Mouse (Mus musculus): ENCODE data around the gene Apom. TPM values are rescaled to one million over a fixed set of nuclear protein-coding genes. Genes with fewer than 3 reads are reported as not detected.
A peak's percentile ranks its signal among the peaks of the same experiment; 100 is the strongest.

The Apom gene
- polyA plus RNA-seq, 1 experiment from 2014 or later: 0.53 TPM

DNA sequence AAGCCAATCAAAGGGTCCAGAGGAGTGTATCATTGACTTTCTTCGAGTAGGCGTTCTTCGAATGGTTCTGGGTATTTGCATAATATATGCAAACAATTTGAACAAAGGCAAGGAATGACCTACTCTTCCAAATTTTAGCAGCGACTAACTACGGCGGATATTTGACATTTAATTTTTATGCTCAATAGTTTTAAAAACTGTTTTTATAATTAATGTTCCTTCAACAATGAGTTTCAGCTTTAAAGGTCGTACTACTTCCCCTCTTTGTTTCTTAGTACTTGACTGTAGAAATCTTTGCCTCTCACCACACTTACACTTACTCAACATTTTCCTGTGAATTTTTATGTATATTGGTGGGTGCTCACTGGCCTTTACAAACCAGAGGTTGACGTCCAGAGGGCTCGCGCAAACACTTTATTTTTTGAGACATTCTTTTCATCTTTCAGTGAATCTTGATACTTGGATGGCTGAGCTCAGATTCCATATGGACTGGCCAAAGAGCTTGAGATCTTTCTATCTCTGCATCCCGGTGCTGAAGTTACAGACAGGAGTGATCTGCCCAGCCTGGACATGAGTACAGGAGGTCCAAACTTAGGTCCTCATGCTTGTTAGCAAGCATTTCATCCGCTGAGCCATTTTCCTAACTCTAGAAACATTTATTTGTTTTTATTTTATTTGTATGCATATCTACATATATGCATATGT, 33.8 kb upstream of the Apom start:
- 26% methylated on average over 12 of the region's 12 CpGs for WGBS
- no peak for DNase-seq (ENCODE audit: low spot score)
- H3K4me1 ChIP-seq: peaks cover 32% of the 10 kb centered on the region
- peak overlapping the region; percentile 92 for H3K4me3 ChIP-seq
- H3K27ac ChIP-seq (replicated peaks): peak overlapping the region; percentile 98
- H3K36me3 ChIP-seq: peaks cover 28% of the 10 kb centered on the region
- H3K27me3 ChIP-seq (ENCODE audit: low read depth, poor library complexity, severe bottlenecking): no peaks in the 10 kb centered on the region
- H3K9me3 ChIP-seq (replicated peaks): no peaks in the 10 kb centered on the region

DNA sequence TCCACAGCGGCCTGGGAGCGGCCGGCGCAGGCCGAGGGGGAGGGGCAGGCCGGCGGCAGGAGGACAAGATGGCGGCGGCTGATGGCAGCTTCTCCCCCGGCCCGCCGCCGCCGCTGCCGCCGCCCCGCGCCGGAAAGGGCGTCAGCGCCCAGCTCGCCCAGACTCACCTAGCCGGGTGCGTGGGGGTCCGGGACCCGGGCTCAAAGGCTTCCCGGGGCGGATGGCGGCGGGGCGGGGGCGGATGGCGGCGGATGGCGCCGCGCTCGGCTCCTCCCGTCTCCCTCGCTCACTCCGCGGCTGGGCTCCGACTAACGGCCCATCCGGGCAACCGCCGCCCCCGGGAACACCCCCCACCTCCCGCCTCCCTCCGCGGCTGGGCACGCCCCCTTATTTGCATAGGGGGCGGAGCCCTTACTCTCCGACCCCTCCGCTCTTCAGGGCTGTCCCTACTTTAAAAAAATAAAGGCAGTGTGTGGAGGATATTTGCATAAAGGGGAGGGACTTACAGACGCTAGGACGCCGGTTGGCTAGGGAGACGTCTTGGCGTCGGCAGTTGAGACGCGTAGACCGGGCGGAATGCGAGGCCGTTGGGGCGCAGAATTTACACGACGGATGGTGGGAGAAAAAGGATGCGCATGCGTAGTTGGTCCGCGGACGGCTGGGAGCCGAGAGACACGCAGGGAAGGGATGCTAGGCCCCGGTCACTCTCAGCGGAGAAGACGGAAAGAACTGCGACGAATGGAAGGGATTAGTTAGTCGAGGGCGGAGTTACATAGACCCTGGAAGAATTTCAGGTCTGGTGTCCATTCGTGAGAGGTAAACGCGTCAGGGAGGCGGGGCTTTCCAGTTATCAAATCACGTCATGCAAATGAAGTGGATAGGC, 33.0 kb upstream of the Apom start, which contains the start of gene Prrc2a:
Prrc2a (minus strand) TSS at position 330 of the 883 bp plus-strand sequence.
- Histone ChIP-seq H3K4me1 (peaks cover 32% of the 10 kb centered on the region), H3K27me3 (ENCODE audit: low read depth, poor library complexity, severe bottlenecking) (no peaks in the 10 kb centered on the region), H3K36me3 (peaks cover 36% of the 10 kb centered on the region), H3K27ac (replicated peaks) (peak within 1 kb of the TSS; percentile 98), H3K4me3 (peak within 1 kb of the TSS; percentile 92), H3K9me3 (replicated peaks) (no peaks in the 10 kb centered on the region)
- DNase-seq (ENCODE audit: low spot score): peak; percentile 99
- WGBS: under 1% methylated on average over 84 of the region's 89 CpGs

DNA sequence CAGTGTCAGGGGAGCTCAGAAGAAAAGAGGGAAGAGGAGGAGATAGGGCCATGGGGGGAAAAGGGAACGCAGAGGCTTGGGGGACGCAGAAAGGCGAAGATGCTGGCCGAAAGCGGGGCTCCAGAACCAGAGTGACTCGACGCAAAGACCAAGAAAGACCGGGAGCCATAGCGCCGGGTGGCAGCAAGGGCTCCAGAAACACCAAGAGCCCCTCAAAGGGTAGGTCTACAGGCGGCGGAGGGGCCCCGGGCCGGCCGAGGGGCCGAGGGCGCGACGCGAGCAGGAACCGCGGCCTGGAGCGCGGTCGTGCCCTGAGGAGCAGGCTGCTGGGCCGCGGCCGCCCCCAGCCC, 32.3 kb upstream of the Apom start:
- peaks cover 32% of the 10 kb centered on the region for H3K4me1 ChIP-seq
- H3K9me3 ChIP-seq (replicated peaks): no peaks in the 10 kb centered on the region
- DNase-seq (ENCODE audit: low spot score): no peak
- H3K4me3 ChIP-seq: peak overlapping the region; percentile 92
- peaks cover 42% of the 10 kb centered on the region for H3K36me3 ChIP-seq
- H3K27ac ChIP-seq (replicated peaks): peak overlapping the region; percentile 98
- WGBS: 0% methylated on average over 18 of the region's 28 CpGs
- H3K27me3 ChIP-seq (ENCODE audit: low read depth, poor library complexity, severe bottlenecking): no peaks in the 10 kb centered on the region

DNA sequence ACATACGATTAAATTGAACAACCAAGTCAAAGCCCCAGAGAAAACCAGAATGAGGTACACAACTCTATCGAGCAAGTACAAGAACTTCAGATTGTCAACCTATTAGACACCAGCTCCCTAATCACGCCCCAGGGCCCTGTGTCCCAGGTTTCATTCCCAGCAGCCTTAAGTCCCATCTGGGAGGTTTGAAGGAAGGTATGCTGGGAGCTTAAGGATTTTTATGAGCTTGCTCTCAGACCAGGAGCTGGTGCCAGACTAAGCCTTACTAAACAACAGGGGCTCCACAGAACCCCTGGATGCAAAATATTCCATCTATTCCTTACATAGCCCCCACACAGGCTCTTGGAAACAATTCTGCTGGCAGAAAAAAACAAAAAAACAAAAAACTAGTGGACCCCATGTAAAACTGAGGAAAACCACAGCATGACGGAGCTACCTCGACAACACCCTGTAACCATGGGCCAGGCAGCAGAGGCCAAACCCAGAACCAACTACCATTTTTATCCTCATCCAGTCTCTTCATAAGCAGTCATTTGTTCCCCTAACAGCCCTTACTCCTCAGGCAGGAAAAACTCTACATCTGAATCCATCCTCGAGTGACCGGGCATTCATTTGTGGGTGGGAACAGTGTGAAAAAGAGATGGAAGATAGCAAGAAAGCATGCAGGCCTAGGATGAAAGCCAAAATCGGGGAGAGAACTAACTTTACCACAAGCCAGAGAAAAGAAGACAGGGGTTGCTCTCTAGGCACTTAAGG, 31.7 kb upstream of the Apom start:
- H3K9me3 ChIP-seq (replicated peaks): no peaks in the 10 kb centered on the region
- 28% methylated on average over 8 of the region's 8 CpGs for WGBS
- DNase-seq (ENCODE audit: low spot score): no peak
- H3K27ac ChIP-seq (replicated peaks): peak overlapping the region; percentile 98
- H3K4me1 ChIP-seq: peaks cover 32% of the 10 kb centered on the region
- no peaks in the 10 kb centered on the region for H3K27me3 ChIP-seq (ENCODE audit: low read depth, poor library complexity, severe bottlenecking)
- H3K36me3 ChIP-seq: peaks cover 49% of the 10 kb centered on the region
- H3K4me3 ChIP-seq: peak overlapping the region; percentile 92

DNA sequence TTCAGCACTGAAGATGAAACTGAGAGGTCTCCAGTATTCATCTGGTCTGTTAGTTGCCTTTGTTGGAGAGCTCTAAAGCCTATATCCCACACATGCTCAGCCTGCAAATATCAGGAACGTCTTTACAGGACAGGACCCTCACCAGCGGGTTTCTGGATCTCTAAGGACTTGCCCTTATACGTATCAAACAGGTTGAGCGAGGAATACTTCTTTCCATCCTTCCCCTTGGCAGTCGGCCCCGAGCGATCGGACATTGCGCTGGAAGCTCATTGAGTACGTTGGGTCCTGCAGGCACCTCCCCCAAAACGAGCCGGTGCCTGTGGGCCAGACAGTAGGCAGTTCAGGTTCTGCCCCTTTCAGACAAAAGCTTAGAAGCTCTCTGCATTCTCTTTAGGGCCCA, 30.9 kb upstream of the Apom start:
- peaks cover 57% of the 10 kb centered on the region for H3K36me3 ChIP-seq
- DNase-seq (ENCODE audit: low spot score): no peak
- H3K4me3 ChIP-seq: peak overlapping the region; percentile 92
- 77% methylated on average over 12 of the region's 12 CpGs for WGBS
- H3K27ac ChIP-seq (replicated peaks): peak overlapping the region; percentile 98
- H3K4me1 ChIP-seq: peaks cover 32% of the 10 kb centered on the region
- no peaks in the 10 kb centered on the region for H3K9me3 ChIP-seq (replicated peaks)
- no peaks in the 10 kb centered on the region for H3K27me3 ChIP-seq (ENCODE audit: low read depth, poor library complexity, severe bottlenecking)

DNA sequence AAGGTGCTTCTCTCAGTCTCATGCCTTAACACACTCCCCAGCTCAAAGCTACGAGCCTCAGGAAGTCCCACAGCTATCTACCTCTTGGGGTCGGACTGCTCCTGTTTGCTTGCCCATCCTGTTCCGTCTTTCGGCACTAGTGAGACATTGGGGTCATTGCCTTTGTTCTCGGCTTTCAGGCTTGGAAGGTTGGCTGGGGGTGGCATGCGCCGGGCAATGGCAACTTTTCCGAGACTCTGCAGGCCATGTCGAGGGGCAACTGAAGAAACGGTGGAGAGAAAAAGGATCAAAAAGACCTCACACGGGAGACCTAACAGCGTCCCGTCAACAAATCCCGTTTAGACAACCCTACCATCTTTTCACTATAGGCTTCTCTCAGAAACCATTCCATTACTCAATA, 30.3 kb upstream of the Apom start:
- DNase-seq (ENCODE audit: low spot score): no peak
- Histone ChIP-seq H3K27me3 (ENCODE audit: low read depth, poor library complexity, severe bottlenecking) (no peaks in the 10 kb centered on the region), H3K36me3 (peaks cover 63% of the 10 kb centered on the region), H3K27ac (replicated peaks) (0 out of 2 replicates have a peak overlapping the region, but pooled peaks have one; percentile 98), H3K4me3 (peak overlapping the region; percentile 92), H3K9me3 (replicated peaks) (no peaks in the 10 kb centered on the region), H3K4me1 (peaks cover 32% of the 10 kb centered on the region)
- WGBS: 88% methylated on average over 14 of the region's 14 CpGs

DNA sequence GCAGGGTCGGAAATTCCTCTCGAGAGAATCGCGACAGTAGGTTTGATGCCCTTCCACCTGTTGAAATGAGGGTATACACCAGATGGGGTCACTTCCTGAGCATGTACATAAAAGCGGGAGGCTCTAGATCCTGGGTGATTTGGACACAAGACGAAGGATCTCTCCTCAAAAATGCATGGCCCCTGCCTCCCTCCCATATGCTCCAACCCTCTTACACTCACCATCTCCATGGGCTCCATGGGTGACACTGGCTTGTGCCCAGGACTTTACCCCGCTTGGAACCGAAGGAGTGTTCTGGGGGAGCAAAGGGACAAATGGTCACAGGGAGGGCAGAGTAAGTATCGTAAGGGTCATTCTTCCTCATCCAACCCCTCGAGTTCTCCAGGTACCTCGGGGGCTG, 29.6 kb upstream of the Apom start:
- H3K27me3 ChIP-seq (ENCODE audit: low read depth, poor library complexity, severe bottlenecking): no peaks in the 10 kb centered on the region
- H3K9me3 ChIP-seq (replicated peaks): no peaks in the 10 kb centered on the region
- peak overlapping the region; percentile 92 for H3K4me3 ChIP-seq
- no peak for DNase-seq (ENCODE audit: low spot score)
- H3K27ac ChIP-seq (replicated peaks): no peak overlapping the region
- WGBS: 91% methylated on average over 11 of the region's 11 CpGs
- H3K36me3 ChIP-seq: peaks cover 70% of the 10 kb centered on the region
- H3K4me1 ChIP-seq: peaks cover 30% of the 10 kb centered on the region

DNA sequence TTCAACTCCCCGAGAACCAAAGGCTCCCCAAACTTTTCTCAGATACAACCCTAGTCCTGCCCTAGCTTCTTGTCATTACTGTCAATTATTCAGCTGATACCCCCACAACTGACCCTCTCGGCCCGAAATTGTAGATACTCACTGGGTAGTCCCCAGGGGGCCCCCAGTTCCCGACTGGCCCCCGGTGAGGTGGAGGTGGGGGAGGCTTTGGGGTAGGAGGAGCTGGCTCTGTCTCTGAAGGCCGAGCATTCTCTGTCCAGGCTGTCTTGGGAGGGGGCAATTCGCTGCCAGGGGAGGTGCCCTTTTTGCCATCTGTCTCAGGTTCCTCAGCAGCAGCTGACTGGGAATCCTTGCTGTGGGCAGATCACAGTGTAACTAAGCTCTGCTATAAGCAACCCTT, 27.8 kb upstream of the Apom start:
- 94% methylated on average over 7 of the region's 7 CpGs for WGBS
- DNase-seq (ENCODE audit: low spot score): no peak
- H3K9me3 ChIP-seq (replicated peaks): no peaks in the 10 kb centered on the region
- H3K27ac ChIP-seq (replicated peaks): no peak overlapping the region
- no peak overlapping the region for H3K4me3 ChIP-seq
- H3K27me3 ChIP-seq (ENCODE audit: low read depth, poor library complexity, severe bottlenecking): no peaks in the 10 kb centered on the region
- peaks cover 88% of the 10 kb centered on the region for H3K36me3 ChIP-seq
- peaks cover 21% of the 10 kb centered on the region for H3K4me1 ChIP-seq

DNA sequence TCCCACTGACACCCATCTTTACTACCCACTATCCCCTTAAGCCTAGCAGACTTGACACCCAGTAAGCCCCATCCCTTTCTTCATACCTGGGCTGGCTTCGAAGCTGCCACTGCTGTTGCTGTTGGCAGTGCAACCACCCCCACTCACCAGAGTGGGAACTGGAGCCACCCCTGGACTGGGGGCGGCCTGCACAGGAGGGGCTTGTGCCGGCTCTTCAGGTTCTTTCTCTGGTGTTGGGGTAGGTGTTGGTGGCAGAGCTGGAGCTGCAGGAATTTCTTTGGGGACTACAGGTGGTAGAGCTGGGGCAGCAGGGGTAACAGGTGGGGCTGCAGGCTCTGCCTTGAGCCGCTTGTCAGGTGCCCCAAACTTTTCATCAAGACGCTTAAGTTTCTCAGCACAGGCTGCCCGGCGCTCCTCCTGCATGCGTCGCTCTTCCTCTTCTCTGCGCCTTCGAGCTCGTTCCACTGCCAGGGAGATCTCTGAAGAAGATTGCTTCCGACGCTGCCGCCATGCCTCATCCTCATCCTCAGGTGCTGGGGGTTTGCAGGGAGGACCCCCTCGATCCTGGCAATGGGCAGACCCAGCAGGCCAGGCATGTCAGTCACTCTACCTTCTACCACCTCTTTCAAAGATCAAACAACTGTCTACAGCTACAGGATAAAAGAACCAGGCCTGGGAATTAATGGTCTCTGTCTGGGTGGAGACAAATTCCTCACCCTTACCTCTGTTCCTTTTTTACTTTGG, 27.2 kb upstream of the Apom start:
- no peak overlapping the region for H3K4me3 ChIP-seq
- no peaks in the 10 kb centered on the region for H3K9me3 ChIP-seq (replicated peaks)
- no peak for DNase-seq (ENCODE audit: low spot score)
- H3K4me1 ChIP-seq: peaks cover 21% of the 10 kb centered on the region
- H3K27ac ChIP-seq (replicated peaks): no peak overlapping the region
- H3K36me3 ChIP-seq: peaks cover 94% of the 10 kb centered on the region
- no peaks in the 10 kb centered on the region for H3K27me3 ChIP-seq (ENCODE audit: low read depth, poor library complexity, severe bottlenecking)
- WGBS: 96% methylated on average over 16 of the region's 16 CpGs

DNA sequence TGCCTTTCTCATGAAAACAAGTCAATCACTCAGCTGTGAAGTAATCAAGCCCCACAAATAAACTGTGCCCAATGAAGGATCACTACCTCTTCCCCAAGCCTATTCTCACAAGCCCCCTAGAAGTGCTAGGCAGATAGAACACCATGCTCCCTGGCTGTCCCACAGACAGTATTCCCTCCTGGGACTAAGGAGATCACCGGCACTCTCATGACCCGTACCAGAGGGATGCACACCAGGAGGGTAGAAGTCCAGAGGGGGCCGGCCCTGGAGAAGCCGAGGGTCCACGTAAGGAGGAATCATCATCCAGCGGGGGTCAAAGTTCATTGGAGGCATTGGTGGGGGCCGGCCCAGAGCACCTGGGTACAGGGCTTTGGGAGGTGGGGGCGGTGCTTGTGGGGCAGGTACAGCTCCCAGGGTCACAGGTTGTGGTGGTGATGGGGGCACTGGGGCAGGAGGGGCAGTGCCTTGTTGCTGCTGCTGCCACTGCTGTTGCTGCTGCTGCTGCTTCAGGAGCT, 25.9 kb upstream of the Apom start:
- Histone ChIP-seq H3K4me3 (no peak overlapping the region), H3K27me3 (ENCODE audit: low read depth, poor library complexity, severe bottlenecking) (no peaks in the 10 kb centered on the region), H3K27ac (replicated peaks) (no peak overlapping the region), H3K4me1 (peaks cover 14% of the 10 kb centered on the region), H3K36me3 (peaks cover 100% of the 10 kb centered on the region), H3K9me3 (replicated peaks) (no peaks in the 10 kb centered on the region)
- no peak for DNase-seq (ENCODE audit: low spot score)
- 88% methylated on average over 8 of the region's 8 CpGs for WGBS

DNA sequence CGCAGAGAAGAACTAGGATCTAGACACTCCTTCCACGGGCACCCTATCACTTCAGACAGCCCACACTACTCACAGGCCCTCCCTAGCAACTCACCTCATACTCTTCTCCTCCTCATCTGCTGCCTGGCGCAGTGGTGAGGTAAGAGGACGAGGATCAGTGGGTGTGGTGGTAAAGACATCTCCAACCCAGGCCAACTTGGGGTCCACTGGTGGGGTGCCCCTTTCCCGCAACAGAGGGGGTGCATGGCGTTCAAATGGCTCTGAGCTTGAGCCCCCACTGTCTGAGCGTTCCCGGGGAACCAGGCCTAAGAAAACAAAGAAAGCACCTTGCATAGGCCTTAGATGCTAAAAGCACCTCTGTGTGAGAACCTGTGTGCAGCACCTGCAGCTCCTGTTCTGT, 25.4 kb upstream of the Apom start:
- no peak for DNase-seq (ENCODE audit: low spot score)
- Histone ChIP-seq H3K9me3 (replicated peaks) (no peaks in the 10 kb centered on the region), H3K27ac (replicated peaks) (no peak overlapping the region), H3K36me3 (peaks cover 100% of the 10 kb centered on the region), H3K4me3 (no peak overlapping the region), H3K4me1 (peaks cover 9% of the 10 kb centered on the region), H3K27me3 (ENCODE audit: low read depth, poor library complexity, severe bottlenecking) (no peaks in the 10 kb centered on the region)
- 93% methylated on average over 8 of the region's 8 CpGs for WGBS
